Mouse (Mus musculus): ENCODE data around the gene Ldlrad1. TPM values are rescaled to one million over a fixed set of nuclear protein-coding genes. Genes with fewer than 3 reads are reported as not detected.

Gene Ldlrad1
- not detected for polyA plus RNA-seq (2012; fragmentation: generic; extraction: Trizol)

GRCm38 (mm10) chr4:107208880-107209279 is at the start of gene Ldlrad1:
Gene Ldlrad1 (plus strand): TSS chr4:107209180.
- Histone ChIP-seq H3K4me3 (no peak within 1 kb of the TSS), H3K79me2 (ENCODE audit: control insufficient read depth, insufficient read depth) (no peaks in the 10 kb centered on the region), H3K4me2 (ENCODE audit: low read depth) (no peak within 1 kb of the TSS), H3ac (ENCODE audit: control insufficient read depth, insufficient read length) (no peak within 1 kb of the TSS), H3K36me3 (ENCODE audit: control insufficient read depth, insufficient read depth) (peaks cover 8% of the 10 kb centered on the region), H3K27me3 (ENCODE audit: control insufficient read depth, insufficient read depth, insufficient read length) (no peaks in the 10 kb centered on the region)
- no peak for TF ChIP-seq POLR2AphosphoS2 (IDR thresholded peaks at IDR 0.05; ENCODE audit: insufficient read length, low read depth)

DNA sequence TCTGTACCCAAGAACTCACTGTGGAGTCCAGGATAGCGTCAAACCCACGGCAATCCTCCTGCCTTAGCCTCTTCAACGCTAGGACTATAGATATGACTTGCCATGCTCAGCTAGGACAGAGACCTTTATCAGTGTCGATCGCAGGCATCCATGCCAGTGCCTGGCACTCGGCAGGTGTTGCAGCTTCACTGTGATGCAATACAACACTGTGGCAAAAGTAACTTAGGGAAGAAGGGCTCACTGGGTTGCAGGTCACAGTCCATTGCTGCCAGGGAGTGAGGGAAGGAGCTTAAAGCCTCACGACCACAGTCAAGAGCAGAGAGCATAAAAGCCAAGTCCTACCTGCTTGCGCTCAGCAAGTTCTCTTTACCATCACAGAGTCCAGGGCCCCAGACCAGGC is 48.8 kb upstream of the Ldlrad1 start:
- Histone ChIP-seq H3K4me2 (ENCODE audit: low read depth) (no peak overlapping the region), H3ac (ENCODE audit: control insufficient read depth, insufficient read length) (no peak overlapping the region), H3K4me3 (no peak overlapping the region), H3K79me2 (ENCODE audit: control insufficient read depth, insufficient read depth) (no peaks in the 10 kb centered on the region), H3K36me3 (ENCODE audit: control insufficient read depth, insufficient read depth) (peaks cover 13% of the 10 kb centered on the region), H3K27me3 (ENCODE audit: control insufficient read depth, insufficient read depth, insufficient read length) (no peaks in the 10 kb centered on the region)
- TF ChIP-seq CEBPB (IDR thresholded peaks at IDR 0.05; ENCODE audit: insufficient read depth, poor library complexity, severe bottlenecking) (no peak), SRF (IDR thresholded peaks at IDR 0.05; ENCODE audit: control insufficient read depth, insufficient read length, low read depth) (no peak), POLR2A (IDR thresholded peaks at IDR 0.05; ENCODE audit: insufficient read length, low read depth) (no peak), POLR2AphosphoS2 (IDR thresholded peaks at IDR 0.05; ENCODE audit: insufficient read length, low read depth) (no peak), MAX (IDR thresholded peaks at IDR 0.05; ENCODE audit: low read depth) (no peak), TCF12 (IDR thresholded peaks at IDR 0.05; ENCODE audit: insufficient read depth, poor library complexity, severe bottlenecking) (no peak)

DNA sequence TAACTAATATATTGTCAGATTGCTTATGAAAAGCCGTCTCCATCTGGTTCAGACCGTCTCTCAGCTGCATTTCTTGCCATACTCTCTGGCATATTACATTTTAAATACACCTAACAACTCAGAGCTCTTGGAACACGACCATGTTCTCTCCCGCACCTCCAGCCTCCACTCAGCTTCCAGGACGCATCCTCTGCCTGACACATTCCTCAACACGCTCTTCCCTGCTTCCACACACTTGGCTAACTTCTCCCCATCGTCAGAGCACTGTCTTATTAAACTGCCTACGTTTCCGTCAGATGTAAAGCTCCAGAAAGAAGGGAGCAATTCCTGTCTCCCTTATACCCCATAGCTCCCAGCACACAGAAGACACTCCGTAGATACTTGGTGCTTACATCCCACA is 45.6 kb upstream of the Ldlrad1 start:
- H3K4me2 ChIP-seq (ENCODE audit: low read depth): no peak overlapping the region
- TF ChIP-seq POLR2A (IDR thresholded peaks at IDR 0.05; ENCODE audit: insufficient read length, low read depth): no peak
- no peaks in the 10 kb centered on the region for H3K27me3 ChIP-seq (ENCODE audit: control insufficient read depth, insufficient read depth, insufficient read length)
- no peak overlapping the region for H3K4me3 ChIP-seq
- H3ac ChIP-seq (ENCODE audit: control insufficient read depth, insufficient read length): no peak overlapping the region
- no peaks in the 10 kb centered on the region for H3K79me2 ChIP-seq (ENCODE audit: control insufficient read depth, insufficient read depth)
- peaks cover 10% of the 10 kb centered on the region for H3K36me3 ChIP-seq (ENCODE audit: control insufficient read depth, insufficient read depth)

DNA sequence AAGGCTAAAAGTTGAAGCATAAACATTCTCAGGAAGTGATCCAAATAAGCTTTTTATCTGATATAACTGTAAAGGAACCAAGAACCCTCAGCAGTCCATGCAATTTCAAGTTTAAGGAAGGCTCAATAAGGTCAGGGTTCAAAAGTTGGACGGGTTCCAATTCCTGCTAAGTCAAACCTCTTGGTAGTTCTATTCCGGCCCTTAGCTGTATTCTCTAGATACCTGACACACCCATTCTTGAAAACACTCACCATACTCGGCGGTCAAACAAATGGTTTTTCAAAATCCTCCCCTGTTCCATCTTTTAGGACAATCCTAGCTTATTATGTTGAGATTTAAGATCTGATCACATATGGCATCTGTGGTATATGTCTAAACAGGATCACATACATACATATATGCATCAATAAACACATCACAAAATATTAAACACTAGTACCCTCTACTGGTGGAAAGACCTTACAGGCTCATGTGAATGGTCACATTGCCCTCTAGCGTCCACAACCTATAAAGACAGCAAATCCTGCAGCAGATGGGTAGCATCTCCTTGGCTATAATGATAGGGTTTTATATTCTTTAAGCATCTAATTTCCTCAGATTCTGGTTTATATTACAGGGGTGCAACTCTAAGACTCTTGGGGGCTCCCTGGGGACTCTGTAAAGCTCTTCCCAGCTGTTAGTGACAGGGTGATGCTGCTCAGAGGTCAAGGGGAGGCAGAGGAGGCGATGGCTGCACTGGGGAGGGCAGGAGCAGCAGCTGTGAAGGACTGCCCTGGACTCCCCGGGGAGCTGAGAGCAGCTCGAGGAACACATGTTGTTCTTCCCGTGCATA is 45.0 kb upstream of the Ldlrad1 start:
- peak in 2 of 3 experiments; percentile 46 to 68 for TF ChIP-seq MYOG (IDR thresholded peaks at IDR 0.05; ENCODE audit: control insufficient read depth in 1 of 3, insufficient read depth in 1 of 3, insufficient read length in 2 of 3, low read depth in 2 of 3)
- no peak for TF ChIP-seq REST (IDR thresholded peaks at IDR 0.05; ENCODE audit: insufficient read depth, insufficient read length)
- Histone ChIP-seq H3K27me3 (ENCODE audit: control insufficient read depth, insufficient read depth, insufficient read length) (no peaks in the 10 kb centered on the region), H3K4me3 (no peak overlapping the region), H3K79me2 (ENCODE audit: control insufficient read depth, insufficient read depth) (no peaks in the 10 kb centered on the region), H3ac (ENCODE audit: control insufficient read depth, insufficient read length) (no peak overlapping the region), H3K4me2 (ENCODE audit: low read depth) (no peak overlapping the region), H3K36me3 (ENCODE audit: control insufficient read depth, insufficient read depth) (peaks cover 10% of the 10 kb centered on the region)

- Histone ChIP-seq H3K79me2 (ENCODE audit: control insufficient read depth, insufficient read depth) (no peaks in the 10 kb centered on the region), H3ac (ENCODE audit: control insufficient read depth, insufficient read length) (no peak overlapping the region), H3K27me3 (ENCODE audit: control insufficient read depth, insufficient read depth, insufficient read length) (no peaks in the 10 kb centered on the region), H3K36me3 (ENCODE audit: control insufficient read depth, insufficient read depth) (peaks cover 14% of the 10 kb centered on the region), H3K4me2 (ENCODE audit: low read depth) (no peak overlapping the region), H3K4me3 (no peak overlapping the region)
- TF ChIP-seq MYOG (IDR thresholded peaks at IDR 0.05; ENCODE audit: control insufficient read depth in 1 of 3, insufficient read depth in 1 of 3, insufficient read length in 2 of 3, low read depth in 2 of 3): no peak
- TF ChIP-seq POLR2AphosphoS2 (IDR thresholded peaks at IDR 0.05; ENCODE audit: insufficient read length, low read depth): no peak
- no peak for TF ChIP-seq TCF3 (IDR thresholded peaks at IDR 0.05; ENCODE audit: insufficient read length, low read depth)
- TF ChIP-seq MAX (IDR thresholded peaks at IDR 0.05; ENCODE audit: low read depth): no peak
- TF ChIP-seq CEBPB (IDR thresholded peaks at IDR 0.05; ENCODE audit: insufficient read depth, poor library complexity, severe bottlenecking): no peak
- TF ChIP-seq SRF (IDR thresholded peaks at IDR 0.05; ENCODE audit: control insufficient read depth, insufficient read length, low read depth): no peak
- no peak for TF ChIP-seq USF1 (IDR thresholded peaks at IDR 0.05; ENCODE audit: low read depth)
- TF ChIP-seq REST (IDR thresholded peaks at IDR 0.05; ENCODE audit: insufficient read depth, insufficient read length): no peak
- TF ChIP-seq POLR2A (IDR thresholded peaks at IDR 0.05; ENCODE audit: insufficient read length, low read depth): no peak
- no peak for TF ChIP-seq MYOD1 (IDR thresholded peaks at IDR 0.05; ENCODE audit: control insufficient read depth in 1 of 3, insufficient read length in 2 of 3, low read depth in 2 of 3)
- no peak for TF ChIP-seq TCF12 (IDR thresholded peaks at IDR 0.05; ENCODE audit: insufficient read depth, poor library complexity, severe bottlenecking)
- TF ChIP-seq E2F4 (IDR thresholded peaks at IDR 0.05; ENCODE audit: insufficient read depth): no peak
Observed at GRCm38 (mm10) chr4:107166700-107167099, 42.3 kb upstream of the Ldlrad1 start.

GRCm38 (mm10) chr4:107167798-107168197 is 41.2 kb upstream of the Ldlrad1 start:
- Histone ChIP-seq H3K79me2 (ENCODE audit: control insufficient read depth, insufficient read depth) (no peaks in the 10 kb centered on the region), H3ac (ENCODE audit: control insufficient read depth, insufficient read length) (no peak overlapping the region), H3K36me3 (ENCODE audit: control insufficient read depth, insufficient read depth) (peaks cover 10% of the 10 kb centered on the region), H3K4me3 (no peak overlapping the region), H3K27me3 (ENCODE audit: control insufficient read depth, insufficient read depth, insufficient read length) (no peaks in the 10 kb centered on the region), H3K4me2 (ENCODE audit: low read depth) (no peak overlapping the region)
- TF ChIP-seq CEBPB (IDR thresholded peaks at IDR 0.05; ENCODE audit: insufficient read depth, poor library complexity, severe bottlenecking) (no peak), MAX (IDR thresholded peaks at IDR 0.05; ENCODE audit: low read depth) (no peak), TCF12 (IDR thresholded peaks at IDR 0.05; ENCODE audit: insufficient read depth, poor library complexity, severe bottlenecking) (no peak), REST (IDR thresholded peaks at IDR 0.05; ENCODE audit: insufficient read depth, insufficient read length) (no peak), E2F4 (IDR thresholded peaks at IDR 0.05; ENCODE audit: insufficient read depth) (no peak), POLR2AphosphoS2 (IDR thresholded peaks at IDR 0.05; ENCODE audit: insufficient read length, low read depth) (no peak), MYOD1 (IDR thresholded peaks at IDR 0.05; ENCODE audit: control insufficient read depth in 1 of 3, insufficient read length in 2 of 3, low read depth in 2 of 3) (no peak), USF1 (IDR thresholded peaks at IDR 0.05; ENCODE audit: low read depth) (no peak), POLR2A (IDR thresholded peaks at IDR 0.05; ENCODE audit: insufficient read length, low read depth) (no peak), MYOG (IDR thresholded peaks at IDR 0.05; ENCODE audit: control insufficient read depth in 1 of 3, insufficient read depth in 1 of 3, insufficient read length in 2 of 3, low read depth in 2 of 3) (no peak), SRF (IDR thresholded peaks at IDR 0.05; ENCODE audit: control insufficient read depth, insufficient read length, low read depth) (no peak), TCF3 (IDR thresholded peaks at IDR 0.05; ENCODE audit: insufficient read length, low read depth) (no peak)

Data from myocyte (in vitro differentiated cells).